Mouse (Mus musculus) heart, embryonic 16.5 days (tissue): ENCODE results near the gene Rnf222. TPM values are rescaled to one million over a fixed set of nuclear protein-coding genes. Genes with fewer than 3 reads are reported as not detected.

Experiments used
- ATAC-seq: fragments of 200-750 bp; cut with Nextera tagmentation; replicated peaks from 2 replicates; pipeline ENCODE4 v1.8.0; 2017; ENCODE audit warnings: moderate number of reproducible peaks; ENCODE audit not compliant: insufficient read depth, low FRiP score; ENCODE audit errors: extremely low read depth
- H3K27ac ChIP-seq: fragments of 300-500 bp; sonication (generic); 2 replicates; pipeline ENCODE4 v1.5.1; 2014; ENCODE audit warnings: mild to moderate bottlenecking, low read length, control low read depth, moderate library complexity
- H3K27me3 ChIP-seq: fragments of 300-500 bp; sonication (generic); 2 replicates; pipeline ENCODE4 v1.6.1; 2014; ENCODE audit warnings: low read length, mixed read lengths; ENCODE audit not compliant: control insufficient read depth, insufficient read depth
- H3K36me3 ChIP-seq: fragments of 300-500 bp; sonication (generic); 2 replicates; pipeline ENCODE4 v1.6.1; 2014; ENCODE audit not compliant: control insufficient read depth, insufficient read depth
- H3K4me1 ChIP-seq: fragments of 300-500 bp; sonication (generic); 2 replicates; pipeline ENCODE4 v1.6.1; 2014; ENCODE audit warnings: low read length, mixed read lengths; ENCODE audit not compliant: control insufficient read depth, insufficient read depth
- H3K4me2 ChIP-seq: fragments of 300-500 bp; sonication (generic); 2 replicates; pipeline ENCODE4 v1.6.1; 2014; ENCODE audit warnings: low read depth, mild to moderate bottlenecking, control low read depth, low read length
- H3K4me3 ChIP-seq: fragments of 300-500 bp; sonication (generic); 2 replicates; pipeline ENCODE4 v1.5.1; 2014; ENCODE audit warnings: mild to moderate bottlenecking, control low read depth, low read length
- H3K9ac ChIP-seq: fragments of 300-500 bp; sonication (generic); 2 replicates; pipeline ENCODE4 v1.6.1; 2014; ENCODE audit warnings: low read length, control low read depth
- H3K9me3 ChIP-seq: fragments of 300-500 bp; sonication (generic); replicated peaks from 2 replicates; pipeline ENCODE4 v1.6.1; 2016; ENCODE audit warnings: low read length; ENCODE audit not compliant: control insufficient read depth
- WGBS: fragments of 180-500 bp; shearing (Covaris S2); extraction: QIAGEN DNeasy Blood & Tissue Kit; methylation state at CpG from one replicate; pipeline ENCODE4 v1.1.7; 2014; 5-methylcytosine and 5-hydroxymethylcytosine counted together
- polyA plus RNA-seq: library from polyadenylated mRNA; unstranded; fragments of >200 nt; fragmentation: Nextera tagmentation; extraction: Ambion mirVana; gene quantifications from 2 replicates; pipeline ENCODE4 v1.2.1, GENCODE M21; 2015

Gene Rnf222
- polyA plus RNA-seq, 1 experiment from 2014 or later: 0.13 TPM

DNA sequence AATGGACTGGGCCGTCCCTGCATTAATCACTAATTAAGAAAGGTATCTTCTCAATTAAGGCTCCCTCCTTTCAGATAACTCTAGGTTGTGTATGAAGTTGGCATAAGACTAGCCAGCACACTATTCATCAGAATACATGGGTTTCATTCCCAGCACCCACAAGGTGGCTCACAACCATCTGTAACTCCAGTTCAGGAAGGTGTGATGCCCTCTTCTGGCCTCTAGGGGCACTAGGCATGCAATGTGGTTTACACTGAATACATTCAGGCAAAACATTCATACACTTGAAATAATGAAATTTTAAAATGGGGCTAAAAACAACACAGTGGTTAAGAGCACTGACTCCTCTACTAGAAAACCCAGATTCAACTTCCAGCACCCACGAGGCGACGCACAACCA lies 8.8 kb downstream of the Rnf222 start:
- Histone ChIP-seq H3K9me3 (no peaks in the 10 kb centered on the region), H3K27ac (no peak overlapping the region), H3K4me3 (no peak overlapping the region), H3K36me3 (no peaks in the 10 kb centered on the region), H3K4me1 (peaks cover 5% of the 10 kb centered on the region), H3K27me3 (peaks cover 3% of the 10 kb centered on the region; the same call in 1 of the 2 replicates), H3K9ac (no peak overlapping the region), H3K4me2 (no peak overlapping the region)
- ATAC-seq: no peak
- WGBS: 50% methylated on average over 4 of the region's 4 CpGs

- Histone ChIP-seq H3K4me3 (no peak overlapping the region), H3K36me3 (peaks cover under 1% of the 10 kb centered on the region), H3K4me1 (peaks cover 11% of the 10 kb centered on the region), H3K27me3 (peaks cover 3% of the 10 kb centered on the region; the same call in 1 of the 2 replicates), H3K27ac (no peak overlapping the region), H3K9ac (no peak overlapping the region), H3K9me3 (no peaks in the 10 kb centered on the region), H3K4me2 (no peak overlapping the region)
- ATAC-seq: no peak
- WGBS: 60% methylated on average over 6 of the region's 6 CpGs
Measured at GRCm38 (mm10) chr11:68897838-68898237, 9.5 kb downstream of the Rnf222 start.

DNA sequence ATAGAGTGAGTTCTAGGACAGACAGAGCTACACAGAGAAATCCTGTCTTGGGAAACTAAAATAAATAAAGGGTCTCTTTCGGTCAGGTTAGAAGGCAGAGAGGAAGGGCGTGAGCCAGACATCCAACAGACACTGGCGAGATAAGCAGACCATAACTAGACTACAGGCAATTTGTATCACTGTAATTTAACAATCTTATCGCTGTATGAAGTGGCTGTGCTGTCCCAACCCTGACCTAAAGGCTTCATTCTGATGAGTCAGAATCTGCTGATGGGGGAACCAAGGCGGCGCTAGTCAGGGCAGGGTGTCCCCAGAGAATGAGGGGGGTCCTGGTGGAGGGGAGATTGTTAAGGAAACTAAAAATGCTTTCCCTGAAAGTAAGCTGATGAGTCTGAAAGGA lies 10.4 kb downstream of the Rnf222 start:
- no peak for ATAC-seq
- Histone ChIP-seq H3K4me2 (no peak overlapping the region), H3K27me3 (peaks cover 3% of the 10 kb centered on the region; the same call in 1 of the 2 replicates), H3K4me1 (peaks cover 12% of the 10 kb centered on the region), H3K27ac (no peak overlapping the region), H3K36me3 (peaks cover 10% of the 10 kb centered on the region), H3K9me3 (no peaks in the 10 kb centered on the region), H3K9ac (no peak overlapping the region), H3K4me3 (no peak overlapping the region)
- 68% methylated on average over 6 of the region's 6 CpGs for WGBS

- H3K27me3 ChIP-seq: peaks cover 3% of the 10 kb centered on the region; the same call in 1 of the 2 replicates
- ATAC-seq: no peak
- 82% methylated on average over 8 of the region's 8 CpGs for WGBS
Measured at GRCm38 (mm10) chr11:68899815-68900214, 11.5 kb downstream of the Rnf222 start.

DNA sequence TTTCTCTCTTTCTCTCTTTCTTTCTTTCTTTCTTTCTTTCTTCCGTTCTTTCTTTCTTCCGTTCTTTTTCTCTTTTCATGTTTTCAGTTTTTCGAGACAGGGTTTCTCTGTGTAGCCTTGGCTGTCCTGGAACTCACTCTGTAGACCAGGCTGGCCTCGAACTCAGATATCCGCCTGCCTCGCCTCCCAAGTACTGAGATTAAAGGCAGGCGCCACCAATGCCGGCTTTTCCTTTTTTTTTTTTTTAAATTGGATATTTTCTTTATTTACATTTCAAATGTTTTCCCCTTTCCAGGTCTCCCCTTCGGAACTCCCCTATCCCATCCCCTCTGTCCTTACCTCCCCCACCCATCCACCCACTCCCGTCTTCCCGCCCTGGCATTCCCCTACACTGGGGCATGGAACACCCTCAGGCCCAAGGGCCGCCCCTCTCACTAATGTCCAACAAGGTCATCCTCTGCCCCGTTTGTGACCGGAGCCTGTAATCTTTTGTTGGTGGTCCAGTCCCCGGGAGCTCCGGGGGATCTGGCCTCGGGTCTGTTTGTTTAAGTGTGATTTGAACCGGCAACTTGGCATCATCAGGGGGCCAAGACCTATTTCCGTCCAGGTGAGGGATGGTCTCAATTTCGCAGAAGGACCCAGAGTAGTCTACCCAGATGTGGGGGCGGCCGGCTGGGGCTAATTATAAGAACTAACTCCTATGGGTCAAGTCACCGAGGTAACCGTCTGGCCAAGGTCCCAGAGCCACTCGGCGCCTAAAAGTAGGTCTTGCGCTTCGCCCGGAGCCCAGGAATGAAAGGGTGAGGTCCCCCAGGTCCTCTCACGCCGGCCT lies 12.4 kb downstream of the Rnf222 start:
- H3K4me2 ChIP-seq: peak overlapping the region; percentile 79
- peak overlapping the region; percentile 98 for H3K4me3 ChIP-seq
- ATAC-seq: no peak; the same call in 1 of the 2 replicates
- no peak overlapping the region for H3K27ac ChIP-seq
- peaks cover 28% of the 10 kb centered on the region for H3K36me3 ChIP-seq
- peak overlapping the region; percentile 70 for H3K9ac ChIP-seq
- peaks cover 3% of the 10 kb centered on the region; the same call in 1 of the 2 replicates for H3K27me3 ChIP-seq
- H3K4me1 ChIP-seq: peaks cover 9% of the 10 kb centered on the region
- 25% methylated on average over 31 of the region's 31 CpGs for WGBS
- H3K9me3 ChIP-seq: no peaks in the 10 kb centered on the region

More at GRCm38 (mm10) chr11:68899815-68900214, 11.5 kb downstream of the Rnf222 start:
- H3K4me1 ChIP-seq: peaks cover 9% of the 10 kb centered on the region
- no peak overlapping the region for H3K4me3 ChIP-seq
- H3K4me2 ChIP-seq: no peak overlapping the region
- H3K36me3 ChIP-seq: peaks cover 19% of the 10 kb centered on the region
- H3K9me3 ChIP-seq: no peaks in the 10 kb centered on the region
- no peak overlapping the region for H3K9ac ChIP-seq
- H3K27ac ChIP-seq: no peak overlapping the region

DNA sequence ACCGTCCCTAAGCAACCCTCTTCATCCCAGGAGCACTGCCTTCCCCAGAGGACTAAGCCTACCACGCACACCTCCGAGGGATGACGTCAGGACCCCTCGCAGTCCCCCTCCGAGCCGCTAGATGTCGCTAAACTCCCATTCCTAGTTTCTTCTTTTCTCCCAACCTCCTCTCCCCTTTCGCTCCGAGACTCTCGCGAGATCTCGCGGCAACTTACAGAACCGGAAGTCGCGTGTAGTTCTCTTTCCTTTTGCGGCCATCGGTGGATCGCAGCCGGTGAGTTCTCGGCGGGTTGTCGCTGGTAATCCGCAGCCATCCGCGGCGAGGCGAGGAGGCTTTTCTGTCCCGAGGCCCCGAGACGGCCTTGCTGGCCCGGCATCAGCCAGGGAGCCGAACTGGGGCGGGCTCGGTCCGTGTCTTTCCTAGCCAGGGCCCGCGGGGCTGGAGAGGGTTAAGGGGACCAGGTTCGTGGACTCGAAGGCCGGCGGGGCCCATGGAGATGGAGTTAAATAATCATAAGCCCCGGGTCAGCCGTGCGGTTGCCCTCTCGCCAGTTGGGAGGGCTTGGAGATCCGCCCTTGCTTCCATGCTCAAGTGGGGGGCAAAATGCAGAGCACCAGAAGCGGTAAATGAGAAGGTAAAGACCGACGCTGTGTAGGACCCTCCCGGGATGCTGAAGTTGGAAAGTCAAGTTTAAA lies 13.1 kb downstream of the Rnf222 start, which contains the start of gene Rpl26:
Gene Rpl26, plus strand, starts transcription at position 233 of the 696 bp plus-strand sequence.
- Histone ChIP-seq H3K4me3 (peak within 1 kb of the TSS; percentile 98), H3K4me2 (peak within 1 kb of the TSS; percentile 79), H3K27me3 (peaks cover 3% of the 10 kb centered on the region; the same call in 1 of the 2 replicates), H3K36me3 (peaks cover 34% of the 10 kb centered on the region), H3K27ac (peak within 1 kb of the TSS; percentile 87), H3K4me1 (peaks cover 9% of the 10 kb centered on the region), H3K9me3 (no peaks in the 10 kb centered on the region), H3K9ac (peak within 1 kb of the TSS; percentile 94)
- peak; percentile 82 for ATAC-seq
- under 1% methylated on average over 52 of the region's 52 CpGs for WGBS

- ATAC-seq: no peak
- H3K4me1 ChIP-seq: peaks cover 9% of the 10 kb centered on the region
- peaks cover 34% of the 10 kb centered on the region for H3K36me3 ChIP-seq
- peak overlapping the region; percentile 87 for H3K27ac ChIP-seq
- H3K9me3 ChIP-seq: no peaks in the 10 kb centered on the region
- H3K4me3 ChIP-seq: peak overlapping the region; percentile 98
- WGBS: 0% methylated on average over 10 of the region's 10 CpGs
- H3K4me2 ChIP-seq: peak overlapping the region; percentile 79
- H3K9ac ChIP-seq: peak overlapping the region; percentile 94
- H3K27me3 ChIP-seq: peaks cover 3% of the 10 kb centered on the region; the same call in 1 of the 2 replicates
Measured at GRCm38 (mm10) chr11:68902047-68902364, 13.7 kb downstream of the Rnf222 start.

- no peaks in the 10 kb centered on the region for H3K9me3 ChIP-seq
- peaks cover 9% of the 10 kb centered on the region for H3K4me1 ChIP-seq
- peak overlapping the region; percentile 98 for H3K4me3 ChIP-seq
- 2% methylated on average over 11 of the region's 11 CpGs for WGBS
- H3K36me3 ChIP-seq: peaks cover 34% of the 10 kb centered on the region
- H3K27me3 ChIP-seq: peaks cover 3% of the 10 kb centered on the region; the same call in 1 of the 2 replicates
- no peak overlapping the region for H3K27ac ChIP-seq
- ATAC-seq: no peak
- H3K4me2 ChIP-seq: peak overlapping the region; percentile 79
- H3K9ac ChIP-seq: peak overlapping the region; percentile 94
Measured at GRCm38 (mm10) chr11:68902367-68902766, 14.0 kb downstream of the Rnf222 start.

DNA sequence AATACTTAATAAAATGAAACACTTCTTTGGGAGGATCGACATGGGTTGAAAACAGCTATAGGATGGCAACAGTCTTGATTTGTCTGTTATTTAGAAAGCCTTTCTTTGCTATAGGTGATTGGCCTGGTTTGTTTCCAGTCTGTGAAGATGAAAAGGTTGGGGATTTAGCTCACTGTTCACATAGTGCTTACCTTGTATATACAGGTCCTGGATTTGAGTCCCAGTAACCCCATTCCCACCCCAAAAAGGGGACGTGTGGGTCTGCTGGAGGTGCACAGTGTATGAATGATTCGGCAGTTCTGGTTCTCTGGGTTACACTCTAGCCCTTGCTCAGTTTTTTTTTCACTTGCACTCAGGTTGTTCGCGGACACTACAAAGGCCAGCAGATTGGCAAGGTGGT lies 14.5 kb downstream of the Rnf222 start:
- Histone ChIP-seq H3K27ac (no peak overlapping the region), H3K9ac (peak overlapping the region; percentile 94), H3K27me3 (peaks cover 3% of the 10 kb centered on the region; the same call in 1 of the 2 replicates), H3K4me2 (peak overlapping the region; percentile 79), H3K4me1 (peaks cover 9% of the 10 kb centered on the region), H3K4me3 (peak overlapping the region; percentile 98), H3K36me3 (peaks cover 34% of the 10 kb centered on the region), H3K9me3 (no peaks in the 10 kb centered on the region)
- WGBS: 74% methylated on average over 5 of the region's 5 CpGs
- ATAC-seq: no peak
